Mouse (Mus musculus) urinary bladder, postnatal 4 days (tissue): ENCODE measurements around the gene Qrich1.
A peak's percentile ranks its signal among the peaks of the same experiment; 100 is the strongest.

Experiments
- DNase-seq, 2 experiments: peaks; one replicate each; pipeline ENCODE4 v3.0.0; 2021 to 2022; ENCODE audit warnings: low spot score in 2 of 2

The Qrich1 gene

GRCm38 (mm10) chr9:108492043-108492750 is 24.4 kb upstream of the Qrich1 start:
- no peak for DNase-seq

GRCm38 (mm10) chr9:108493246-108493645 is 23.4 kb upstream of the Qrich1 start:
- no peak for DNase-seq

DNA sequence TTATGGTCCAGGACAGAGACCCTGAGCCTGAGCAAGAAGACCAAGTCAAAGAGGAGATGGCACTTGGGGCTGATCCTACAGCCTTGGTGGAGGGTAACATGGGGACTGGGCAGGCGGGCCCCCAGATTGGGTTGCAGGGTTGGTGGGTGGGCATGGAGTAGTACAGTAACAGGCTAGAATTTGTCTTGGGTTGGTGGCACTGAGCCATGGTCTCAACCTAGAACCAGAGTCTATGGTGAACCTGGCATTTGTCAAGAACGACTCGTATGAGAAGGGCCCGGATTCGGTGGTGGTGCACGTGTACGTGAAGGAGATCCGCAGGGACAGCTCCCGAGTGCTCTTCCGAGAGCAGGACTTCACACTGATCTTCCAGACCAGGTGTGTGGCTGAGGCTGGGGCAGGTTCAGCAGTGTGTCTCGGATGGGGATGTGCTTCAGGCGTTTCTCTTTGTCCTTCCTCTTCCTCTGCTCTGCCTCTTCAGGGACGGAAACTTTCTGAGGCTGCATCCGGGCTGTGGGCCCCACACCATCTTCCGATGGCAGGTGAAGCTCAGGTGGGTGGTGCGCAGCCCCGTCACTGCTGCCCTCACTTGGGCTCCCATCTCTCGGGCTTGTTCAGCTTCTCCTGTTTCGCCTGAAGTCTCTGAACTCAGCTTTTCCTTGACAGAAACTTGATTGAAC is 22.3 kb upstream of the Qrich1 start:
- DNase-seq, result no peak

GRCm38 (mm10) chr9:108494905-108495304 is 21.7 kb upstream of the Qrich1 start:
- DNase-seq, result no peak

DNA sequence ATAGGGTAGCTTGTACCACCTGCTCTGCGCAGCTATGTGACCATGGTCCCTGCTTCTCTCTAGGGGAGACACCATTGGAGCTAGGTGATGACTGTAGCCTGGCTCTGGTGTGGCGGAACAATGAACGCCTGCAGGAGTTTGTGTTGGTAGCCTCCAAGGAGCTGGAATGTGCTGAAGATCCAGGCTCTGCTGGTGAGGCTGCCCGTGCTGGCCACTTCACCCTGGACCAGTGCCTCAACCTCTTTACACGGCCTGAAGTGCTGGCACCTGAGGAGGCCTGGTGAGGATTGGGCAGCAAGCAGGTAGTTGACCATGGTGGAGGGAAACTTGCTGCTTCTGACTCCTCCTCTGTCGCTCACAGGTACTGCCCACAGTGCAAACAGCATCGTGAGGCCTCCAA is 17.4 kb upstream of the Qrich1 start:
- DNase-seq, result no peak

GRCm38 (mm10) chr9:108499943-108500342 is 16.7 kb upstream of the Qrich1 start:
- peak in 1 of 2 experiments; percentile 53 for DNase-seq

- DNase-seq, result no peak
Observed at GRCm38 (mm10) chr9:108506901-108507300, 9.7 kb upstream of the Qrich1 start.

- peak; percentile 91 to 93 for DNase-seq
Observed at GRCm38 (mm10) chr9:108507619-108508434, 8.8 kb upstream of the Qrich1 start, which contains the start of gene Qars. Gene Qars, plus strand, starts transcription at chr9:108507706.

- DNase-seq, result no peak
Observed at GRCm38 (mm10) chr9:108508776-108509175, 7.8 kb upstream of the Qrich1 start.

- DNase-seq, result peak; percentile 79 to 83
Observed at GRCm38 (mm10) chr9:108517253-108517930, 786 bp downstream of the Qrich1 start.

GRCm38 (mm10) chr9:108517931-108518332 is 1.3 kb downstream of the Qrich1 start:
- DNase-seq, result no peak

- no peak for DNase-seq
Observed at GRCm38 (mm10) chr9:108521604-108522003, 5.0 kb downstream of the Qrich1 start.

- no peak for DNase-seq
Observed at GRCm38 (mm10) chr9:108523341-108523740, 6.7 kb downstream of the Qrich1 start.

GRCm38 (mm10) chr9:108525400-108525799 is 8.8 kb downstream of the Qrich1 start:
- no peak for DNase-seq

DNA sequence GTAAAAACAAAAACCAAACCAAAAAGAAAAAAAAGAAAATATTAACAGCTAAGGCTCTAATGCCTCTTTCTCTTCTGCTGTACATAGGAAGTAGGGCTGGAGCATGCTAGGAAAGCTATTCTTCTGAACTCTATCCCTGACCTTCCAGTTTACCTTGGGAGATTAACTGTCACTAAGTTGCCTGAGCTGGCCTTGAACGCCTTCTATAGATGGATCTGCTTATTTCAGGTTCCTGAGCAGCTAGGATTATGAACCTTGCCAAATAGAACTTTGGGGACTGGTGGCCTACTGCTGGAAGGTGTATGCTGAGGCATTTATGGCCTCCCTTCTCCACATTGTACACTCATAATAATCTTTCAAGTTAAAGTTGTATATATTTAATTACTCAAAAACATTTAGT is 14.3 kb downstream of the Qrich1 start:
- DNase-seq, result no peak

DNA sequence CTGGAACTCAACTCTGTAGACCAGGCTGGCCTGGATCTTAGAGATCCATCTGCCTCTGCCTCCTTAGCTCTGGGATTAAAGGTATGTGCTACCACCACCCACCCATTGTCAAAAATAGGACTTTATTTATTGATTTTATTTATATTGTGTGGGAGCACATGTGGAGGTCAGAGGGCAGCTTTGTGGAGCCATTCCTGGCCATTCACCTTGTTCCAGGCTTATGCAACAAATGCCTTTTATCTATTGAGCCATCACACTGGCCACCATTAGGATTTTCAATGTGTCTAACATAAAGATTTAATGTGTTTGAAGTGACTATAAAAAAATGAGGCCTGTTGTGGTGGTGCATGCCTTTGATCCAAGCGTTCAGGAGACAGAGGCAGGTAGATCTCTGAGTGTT is 14.9 kb downstream of the Qrich1 start:
- no peak for DNase-seq

- no peak for DNase-seq
Observed at GRCm38 (mm10) chr9:108540846-108541245, 24.2 kb downstream of the Qrich1 start.

DNA sequence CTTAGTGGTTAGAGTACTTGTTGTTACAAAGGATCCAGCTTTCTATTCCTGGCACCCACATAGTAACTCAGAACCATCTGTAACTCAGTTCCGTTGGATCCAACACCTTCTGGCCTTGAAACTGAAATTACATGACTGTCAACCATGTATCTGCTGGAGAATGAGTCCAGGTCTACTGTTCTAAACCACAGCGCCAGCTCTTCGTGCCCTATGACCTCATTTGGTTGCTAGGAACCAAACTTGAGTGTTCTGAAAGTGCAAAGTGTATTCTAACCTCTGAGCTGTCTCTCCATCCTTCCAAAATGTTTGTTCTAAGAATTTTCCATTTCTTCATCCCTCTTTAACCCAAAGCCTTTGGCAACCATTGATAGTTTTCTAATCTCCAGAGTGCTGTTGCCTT is 29.4 kb downstream of the Qrich1 start:
- no peak for DNase-seq

- no peak for DNase-seq
Observed at GRCm38 (mm10) chr9:108546875-108547274, 30.3 kb downstream of the Qrich1 start.

- no peak for DNase-seq
Observed at GRCm38 (mm10) chr9:108559169-108559568, 42.6 kb downstream of the Qrich1 start.

GRCm38 (mm10) chr9:108560227-108560841 is 43.7 kb downstream of the Qrich1 start, which contains the start of gene Impdh2:
Gene Impdh2, plus strand, starts transcription at chr9:108560286.
- DNase-seq, result peak; percentile 93
